Comparison of ENCODE assay signal across 26 mouse cellular contexts in genomic region chr15:98591396-98591795, GRCm38 (mm10). TPM values are rescaled to one million over a fixed set of nuclear protein-coding genes. Genes with fewer than 3 reads are reported as not detected.
A peak's percentile ranks its signal among the peaks of the same experiment; 100 is the strongest.
DNase-seq lines count a peak whose midpoint lies in the region; ATAC-seq and TF ChIP-seq lines count a peak whose summit lies in the region.
"Had no signal": no experiment of that assay in that cellular context is flagged by ENCODE, and none has a peak within 500 bp of the region (broad histone marks: within the 10 kb centered on the region; RNA-seq: fewer than 3 reads in every experiment).

No protein-coding gene starts in this region.

- no peak for TF ChIP-seq POLR2A in thymus, adult 2 months (IDR thresholded peaks at IDR 0.05; ENCODE audit: control insufficient read depth, extremely low read depth, insufficient read depth, low read length, poor library complexity)

- 66% methylated on average over 4 of the region's 4 CpGs for WGBS in heart, postnatal 0 days
- WGBS in heart, embryonic 10.5 days, result 70% methylated on average over 4 of the region's 4 CpGs
- 86% methylated on average over 4 of the region's 4 CpGs for WGBS in thymus, adult 2 months

- DNase-seq in heart, adult 11 months, result peak; percentile 91
- no peak for DNase-seq in heart, adult 8-10 months (ENCODE audit: low spot score)
- no peak for DNase-seq in heart, postnatal 0 days (ENCODE audit: low spot score)
- DNase-seq in heart, embryonic 10.5 days (ENCODE audit: low spot score), result no peak
- DNase-seq in thymus, adult 2 months, result no peak
- DNase-seq in thymus, postnatal 4 days, result no peak
- no peak for DNase-seq in gastrocnemius, postnatal 14 days
- DNase-seq: adrenal gland, adult 2 months; adrenal gland, postnatal 14 days; cerebellum, adult 11-12 months; cerebellum, adult 8-10 months; cerebellum, postnatal 10 days; cerebellum, postnatal 36 days; gastrocnemius, adult 2 months; gastrocnemius, postnatal 25 days had no signal

- TF ChIP-seq CTCF in heart, postnatal 0 days (IDR thresholded peaks at IDR 0.05; ENCODE audit: low read depth), result no peak
- TF ChIP-seq CTCF in thymus, adult 2 months (IDR thresholded peaks at IDR 0.05; ENCODE audit: borderline replicate concordance, control insufficient read depth, extremely low read depth, insufficient read depth, low read length, poor library complexity), result no peak

- H3K36me3 ChIP-seq in heart, postnatal 0 days (replicated peaks; ENCODE audit: control insufficient read depth, insufficient read depth, low read length), result peaks cover 81% of the 10 kb centered on the region
- H3K36me3 ChIP-seq in heart, embryonic 10.5 days, result peaks cover 83% of the 10 kb centered on the region
- H3K36me3 ChIP-seq in thymus, adult 2 months (ENCODE audit: control insufficient read depth, insufficient read depth, low read length), result peaks cover 50% of the 10 kb centered on the region

- no peak overlapping the region for H3K4me2 ChIP-seq in heart, postnatal 0 days (ENCODE audit: low read depth, low read length)
- H3K4me2 ChIP-seq: forebrain, embryonic 13.5 days; hindbrain, embryonic 12.5 days; hindbrain, embryonic 15.5 days had no signal

- no peaks in the 10 kb centered on the region for H3K9me3 ChIP-seq in heart, postnatal 0 days (replicated peaks; ENCODE audit: control insufficient read depth, low read length)
- no peaks in the 10 kb centered on the region for H3K9me3 ChIP-seq in heart, embryonic 10.5 days
- H3K9me3 ChIP-seq: forebrain, embryonic 10.5 days; forebrain, embryonic 13.5 days; hindbrain, embryonic 12.5 days; hindbrain, embryonic 15.5 days had no signal

- intact Hi-C loops in gastrocnemius, postnatal 14 days (cut with DNase I; ENCODE audit: low total_unique reads), result no loop called here

- H3K27me3 ChIP-seq in heart, postnatal 0 days (ENCODE audit: control insufficient read depth, insufficient read depth, low read length), result no peaks in the 10 kb centered on the region
- no peaks in the 10 kb centered on the region for H3K27me3 ChIP-seq in heart, embryonic 10.5 days (ENCODE audit: insufficient read depth, poor library complexity, severe bottlenecking)
- no peaks in the 10 kb centered on the region for H3K27me3 ChIP-seq in thymus, adult 2 months (ENCODE audit: control insufficient read depth, insufficient read depth, low read length)
- H3K27me3 ChIP-seq: forebrain, embryonic 13.5 days; hindbrain, embryonic 12.5 days; hindbrain, embryonic 15.5 days had no signal

- ATAC-seq in heart, postnatal 0 days (ENCODE audit: insufficient read depth, low read depth), result no peak
- ATAC-seq: forebrain, embryonic 13.5 days; forebrain, embryonic 16.5 days; intestine, postnatal 0 days had no signal

- H3K27ac ChIP-seq in heart, postnatal 0 days (ENCODE audit: low read depth), result no peak overlapping the region; the same call in 1 of the 2 replicates
- no peak overlapping the region for H3K27ac ChIP-seq in heart, embryonic 10.5 days
- H3K27ac ChIP-seq in thymus, adult 2 months (ENCODE audit: control insufficient read depth, insufficient read depth, low read length), result 0 out of 2 replicates have a peak overlapping the region, but pooled peaks have one; percentile 84
- H3K27ac ChIP-seq: forebrain, embryonic 10.5 days; forebrain, embryonic 13.5 days; gastrocnemius, adult 2 months; hindbrain, embryonic 12.5 days; hindbrain, embryonic 15.5 days had no signal

- TF ChIP-seq EP300 in heart, postnatal 0 days (IDR thresholded peaks at IDR 0.05; ENCODE audit: low read depth), result no peak

- no peak overlapping the region for H3K4me3 ChIP-seq in heart, postnatal 0 days (ENCODE audit: low read depth, low read length)
- no peak overlapping the region for H3K4me3 ChIP-seq in heart, embryonic 10.5 days
- H3K4me3 ChIP-seq in thymus, adult 2 months (ENCODE audit: control insufficient read depth, insufficient read depth, low read length), result no peak overlapping the region
- H3K4me3 ChIP-seq: forebrain, embryonic 10.5 days; forebrain, embryonic 13.5 days; gastrocnemius, adult 2 months; hindbrain, embryonic 12.5 days; hindbrain, embryonic 15.5 days had no signal

- H3K4me1 ChIP-seq in heart, postnatal 0 days (ENCODE audit: control insufficient read depth, insufficient read depth), result no peaks in the 10 kb centered on the region
- peaks cover 11% of the 10 kb centered on the region for H3K4me1 ChIP-seq in heart, embryonic 10.5 days
- H3K4me1 ChIP-seq in thymus, adult 2 months (replicated peaks; ENCODE audit: control insufficient read depth, insufficient read depth, low read length), result peaks cover 44% of the 10 kb centered on the region
- H3K4me1 ChIP-seq: forebrain, embryonic 10.5 days; forebrain, embryonic 13.5 days; hindbrain, embryonic 12.5 days; hindbrain, embryonic 15.5 days had no signal

- 0 out of 2 replicates have a peak overlapping the region, but pooled peaks have one; percentile 6 for H3K9ac ChIP-seq in heart, postnatal 0 days (replicated peaks; ENCODE audit: low read depth, low read length)
- H3K9ac ChIP-seq: forebrain, embryonic 13.5 days; hindbrain, embryonic 12.5 days; hindbrain, embryonic 15.5 days had no signal

RNA-seq across cellular contexts. Expression of gene Adcy6, which starts 18.5 kb away (rescaled TPM):
- 100 to 1,000 TPM; 136 to 213 (median 183) TPM for total RNA-seq in heart, adult 8-10 months (2022)
- 200 and 216 TPM in 2 replicates for total RNA-seq in heart, postnatal 0 days (2014; rRNA removed; ENCODE audit: low replicate concordance)
- 29.2 and 33.5 TPM in 2 replicates for polyA plus RNA-seq in heart, postnatal 0 days (2015; fragmentation: Nextera tagmentation; extraction: Ambion mirVana)
- polyA plus RNA-seq in heart, embryonic 10.5 days (2016; fragmentation: Nextera tagmentation; extraction: Ambion mirVana), result 25.5 and 33.5 TPM in 2 replicates
- 211 and 230 TPM in 2 replicates for polyA plus RNA-seq in thymus, adult 2 months (2012; rRNA removed)
- total RNA-seq in gastrocnemius, postnatal 14 days (2021), result 10 to 100 TPM; 33.1 to 36.4 TPM

RNA-seq across cellular contexts. Expression of gene 4930415O20Rik, which starts 20.6 kb away (rescaled TPM):
- 1 to 10 TPM; 1.6 to 4.2 (median 2.3) TPM for total RNA-seq in heart, adult 8-10 months (2022)
- not detected in 2 replicates for total RNA-seq in heart, postnatal 0 days (2014; rRNA removed; ENCODE audit: low replicate concordance)
- polyA plus RNA-seq in heart, postnatal 0 days (2015; fragmentation: Nextera tagmentation; extraction: Ambion mirVana), result 0.30 TPM in 1 of 2 replicates, not detected in the other
- polyA plus RNA-seq in heart, embryonic 10.5 days (2016; fragmentation: Nextera tagmentation; extraction: Ambion mirVana), result 0.43 TPM in 1 of 2 replicates, not detected in the other
- 0.31 TPM in 1 of 2 replicates, not detected in the other for polyA plus RNA-seq in thymus, adult 2 months (2012; rRNA removed)
- under 1 TPM in 1 of 2 experiments, not detected in 1; 0.44 TPM for total RNA-seq in gastrocnemius, postnatal 14 days (2021)
- total RNA-seq: ES-E14; hematopoietic stem cell, adult 5-6 weeks had no signal
- polyA plus RNA-seq: cortical plate, adult 2 months; embryonic facial prominence, embryonic 11.5 days; embryonic facial prominence, embryonic 14.5 days; forebrain, embryonic 13.5 days; hindbrain, embryonic 15.5 days; intestine, postnatal 0 days had no signal

RNA-seq across cellular contexts. Expression of gene Ccnt1, which starts 20.7 kb away (rescaled TPM):
- total RNA-seq in heart, adult 8-10 months (2022), result 10 to 100 TPM; 26.7 to 34.8 (median 30.0) TPM
- 20.0 and 32.8 TPM in 2 replicates for total RNA-seq in heart, postnatal 0 days (2014; rRNA removed; ENCODE audit: low replicate concordance)
- polyA plus RNA-seq in heart, postnatal 0 days (2015; fragmentation: Nextera tagmentation; extraction: Ambion mirVana), result 21.4 and 22.3 TPM in 2 replicates
- polyA plus RNA-seq in heart, embryonic 10.5 days (2016; fragmentation: Nextera tagmentation; extraction: Ambion mirVana), result 42.8 and 53.0 TPM in 2 replicates
- polyA plus RNA-seq in thymus, adult 2 months (2012; rRNA removed), result 26.8 and 32.0 TPM in 2 replicates
- total RNA-seq in gastrocnemius, postnatal 14 days (2021), result 10 to 100 TPM; 20.4 to 20.6 TPM

RNA-seq across cellular contexts. Expression of gene Cacnb3, which starts 39.2 kb away (rescaled TPM):
- 1 to 10 TPM; 2.0 to 2.8 (median 2.6) TPM for total RNA-seq in heart, adult 8-10 months (2022)
- 15.6 and 19.4 TPM in 2 replicates for total RNA-seq in heart, postnatal 0 days (2014; rRNA removed; ENCODE audit: low replicate concordance)
- polyA plus RNA-seq in heart, postnatal 0 days (2015; fragmentation: Nextera tagmentation; extraction: Ambion mirVana), result 5.7 and 6.1 TPM in 2 replicates
- 9.9 and 23.3 TPM in 2 replicates for polyA plus RNA-seq in heart, embryonic 10.5 days (2016; fragmentation: Nextera tagmentation; extraction: Ambion mirVana)
- 102 and 127 TPM in 2 replicates for polyA plus RNA-seq in thymus, adult 2 months (2012; rRNA removed)
- 1 to 10 TPM; 6.6 to 9.5 TPM for total RNA-seq in gastrocnemius, postnatal 14 days (2021)
- total RNA-seq: hematopoietic stem cell, adult 5-6 weeks had no signal

RNA-seq across cellular contexts. Expression of gene Kansl2, which starts 57.3 kb away (rescaled TPM):
- total RNA-seq in heart, adult 8-10 months (2022), result 10 to 100 TPM; 77.7 to 87.7 (median 81.1) TPM
- total RNA-seq in heart, postnatal 0 days (2014; rRNA removed; ENCODE audit: low replicate concordance), result 58.7 and 62.3 TPM in 2 replicates
- polyA plus RNA-seq in heart, postnatal 0 days (2015; fragmentation: Nextera tagmentation; extraction: Ambion mirVana), result 60.7 and 73.1 TPM in 2 replicates
- polyA plus RNA-seq in heart, embryonic 10.5 days (2016; fragmentation: Nextera tagmentation; extraction: Ambion mirVana), result 91.7 and 127 TPM in 2 replicates
- polyA plus RNA-seq in thymus, adult 2 months (2012; rRNA removed), result 71.6 and 78.4 TPM in 2 replicates
- 10 to 100 TPM; 52.5 to 56.9 TPM for total RNA-seq in gastrocnemius, postnatal 14 days (2021)
